Mouse (Mus musculus) cerebellum, adult 2 months (tissue): ENCODE measurements around the gene Trappc5.

ENCODE experiments used
- CTCF ChIP-seq: fragments of 200-500 bp; IDR thresholded peaks from 2 replicates; pipeline ENCODE4 v1.5.1; 2011; ENCODE audit warnings: low read depth, mild to moderate bottlenecking, control low read depth, low read length, moderate library complexity, borderline replicate concordance; ENCODE audit not compliant: insufficient read depth
- POLR2A ChIP-seq: fragments of 200-500 bp; IDR thresholded peaks from 2 replicates; pipeline ENCODE4 v1.6.1; 2011; ENCODE audit warnings: low read length, control low read depth, borderline replicate concordance; ENCODE audit not compliant: insufficient read depth

DNA sequence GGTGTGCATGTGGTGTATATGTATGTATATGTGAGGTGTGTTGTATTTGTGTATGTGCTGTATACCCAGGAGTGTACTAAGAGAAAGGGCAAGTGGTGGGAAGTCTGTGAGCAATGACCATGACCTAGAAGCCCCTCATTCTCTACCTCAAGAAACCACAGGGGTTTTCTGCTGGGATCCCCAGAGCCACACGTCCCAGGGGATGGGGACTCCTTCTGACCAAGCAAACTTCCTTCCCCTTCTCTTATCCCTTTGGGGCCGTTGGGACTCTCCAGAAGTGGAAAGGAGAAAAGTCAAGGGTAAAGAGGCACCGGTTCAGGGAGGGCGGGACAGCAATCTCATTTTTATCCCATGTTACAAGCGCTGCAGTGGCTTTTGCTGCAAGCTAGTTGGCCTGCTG lies 9.3 kb downstream of the Trappc5 start:
- no peak for TF ChIP-seq CTCF
- no peak for TF ChIP-seq POLR2A
